Mouse (Mus musculus): Measurements from ENCODE around the gene Gtpbp6. TPM values are rescaled to one million over a fixed set of nuclear protein-coding genes. Genes with fewer than 3 reads are reported as not detected.

The Gtpbp6 gene
- polyA plus RNA-seq, 2 experiments = 30.2 to 152 TPM

- TF ChIP-seq POLR2A (IDR thresholded peaks at IDR 0.05; ENCODE audit: borderline replicate concordance, extremely low read depth, insufficient read depth, insufficient read length) = no peak
- 5% methylated on average over 25 of the region's 25 CpGs for WGBS
- Histone ChIP-seq H3K9ac (ENCODE audit: low read depth, low read length, severe bottlenecking) (no peak within 1 kb of the TSS), H3K9me3 (ENCODE audit: control insufficient read depth, low read length) (no peaks in the 10 kb centered on the region), H3K4me3 (replicated peaks; ENCODE audit: low read length) (peak within 1 kb of the TSS; percentile 38), H3K36me3 (ENCODE audit: control insufficient read depth, insufficient read depth, low read length) (peaks cover 22% of the 10 kb centered on the region), H3K4me2 (replicated peaks; ENCODE audit: low read depth, low read length, severe bottlenecking) (peak within 1 kb of the TSS; percentile 76), H3K4me1 (ENCODE audit: control insufficient read depth, insufficient read depth, low read length) (peaks cover 12% of the 10 kb centered on the region; the same call in 1 of the 2 replicates), H3K27ac (replicated peaks; ENCODE audit: low read depth, low read length) (no peak within 1 kb of the TSS), H3K27me3 (ENCODE audit: control insufficient read depth, insufficient read depth, low read length) (no peaks in the 10 kb centered on the region)
- DNase-seq (ENCODE audit: low spot score) (no peak), ATAC-seq (ENCODE audit: low FRiP score, low read depth) (0 out of 2 replicates have a peak, but pooled peaks have one; percentile 17)
Observed at GRCm38 (mm10) chr5:110099656-110100580, 8.1 kb downstream of the Gtpbp6 start, which contains the start of gene Plcxd1. Gene Plcxd1, plus strand, starts transcription at chr5:110099969.

GRCm38 (mm10) chr5:110098991-110099477 lies 9.0 kb downstream of the Gtpbp6 start:
- DNase-seq (ENCODE audit: low spot score) (no peak), ATAC-seq (ENCODE audit: low FRiP score, low read depth) (no peak)
- no peak overlapping the region for H3K9ac ChIP-seq (ENCODE audit: low read depth, low read length, severe bottlenecking)
- no peak overlapping the region for H3K4me2 ChIP-seq (replicated peaks; ENCODE audit: low read depth, low read length, severe bottlenecking)
- H3K36me3 ChIP-seq (ENCODE audit: control insufficient read depth, insufficient read depth, low read length) = peaks cover 13% of the 10 kb centered on the region
- H3K4me1 ChIP-seq (ENCODE audit: control insufficient read depth, insufficient read depth, low read length) = peaks cover 12% of the 10 kb centered on the region; the same call in 1 of the 2 replicates
- H3K4me3 ChIP-seq (replicated peaks; ENCODE audit: low read length) = no peak overlapping the region
- WGBS = 31% methylated on average over 1 of the region's 1 CpGs
- H3K27ac ChIP-seq (replicated peaks; ENCODE audit: low read depth, low read length) = no peak overlapping the region
- H3K9me3 ChIP-seq (ENCODE audit: control insufficient read depth, low read length) = no peaks in the 10 kb centered on the region
- H3K27me3 ChIP-seq (ENCODE audit: control insufficient read depth, insufficient read depth, low read length) = no peaks in the 10 kb centered on the region
- no peak for TF ChIP-seq POLR2A (IDR thresholded peaks at IDR 0.05; ENCODE audit: borderline replicate concordance, extremely low read depth, insufficient read depth, insufficient read length)

- H3K9me3 ChIP-seq (ENCODE audit: control insufficient read depth, low read length) = no peaks in the 10 kb centered on the region
- H3K4me1 ChIP-seq (ENCODE audit: control insufficient read depth, insufficient read depth, low read length) = no peaks in the 10 kb centered on the region; the same call in 1 of the 2 replicates
- no peaks in the 10 kb centered on the region for H3K27me3 ChIP-seq (ENCODE audit: control insufficient read depth, insufficient read depth, low read length)
- 7% methylated on average over 4 of the region's 4 CpGs for WGBS
- H3K9ac ChIP-seq (ENCODE audit: low read depth, low read length, severe bottlenecking) = 0 out of 2 replicates have a peak overlapping the region, but pooled peaks have one; percentile 59
- ATAC-seq (ENCODE audit: low FRiP score, low read depth) = no peak
- no peak for TF ChIP-seq POLR2A (IDR thresholded peaks at IDR 0.05; ENCODE audit: borderline replicate concordance, extremely low read depth, insufficient read depth, insufficient read length)
- DNase-seq (ENCODE audit: low spot score) = no peak
- peak overlapping the region; percentile 69 for H3K4me2 ChIP-seq (replicated peaks; ENCODE audit: low read depth, low read length, severe bottlenecking)
- H3K36me3 ChIP-seq (ENCODE audit: control insufficient read depth, insufficient read depth, low read length) = no peaks in the 10 kb centered on the region
- peak overlapping the region; percentile 43 for H3K4me3 ChIP-seq (replicated peaks; ENCODE audit: low read length)
- H3K27ac ChIP-seq (replicated peaks; ENCODE audit: low read depth, low read length) = no peak overlapping the region
Observed at GRCm38 (mm10) chr5:110094847-110095213, 13.2 kb downstream of the Gtpbp6 start.

GRCm38 (mm10) chr5:110094030-110094846 lies 13.8 kb downstream of the Gtpbp6 start, which contains the start of gene Gm35315:
Gene Gm35315, minus strand, starts transcription at chr5:110094420.
- WGBS = 1% methylated on average over 25 of the region's 25 CpGs
- TF ChIP-seq POLR2A (IDR thresholded peaks at IDR 0.05; ENCODE audit: borderline replicate concordance, extremely low read depth, insufficient read depth, insufficient read length) = peak; percentile 31; the same call in 1 of the 2 replicates

GRCm38 (mm10) chr5:110091546-110091945 lies 16.5 kb downstream of the Gtpbp6 start:
- WGBS = 45% methylated on average over 2 of the region's 2 CpGs
- DNase-seq (ENCODE audit: low spot score) (no peak), ATAC-seq (ENCODE audit: low FRiP score, low read depth) (no peak)
- H3K9ac ChIP-seq (ENCODE audit: low read depth, low read length, severe bottlenecking) = no peak overlapping the region
- H3K27me3 ChIP-seq (ENCODE audit: control insufficient read depth, insufficient read depth, low read length) = no peaks in the 10 kb centered on the region
- H3K4me3 ChIP-seq (replicated peaks; ENCODE audit: low read length) = no peak overlapping the region
- no peak overlapping the region for H3K4me2 ChIP-seq (replicated peaks; ENCODE audit: low read depth, low read length, severe bottlenecking)
- no peaks in the 10 kb centered on the region for H3K36me3 ChIP-seq (ENCODE audit: control insufficient read depth, insufficient read depth, low read length)
- no peaks in the 10 kb centered on the region for H3K9me3 ChIP-seq (ENCODE audit: control insufficient read depth, low read length)
- TF ChIP-seq POLR2A (IDR thresholded peaks at IDR 0.05; ENCODE audit: borderline replicate concordance, extremely low read depth, insufficient read depth, insufficient read length) = no peak
- H3K4me1 ChIP-seq (ENCODE audit: control insufficient read depth, insufficient read depth, low read length) = no peaks in the 10 kb centered on the region; the same call in 1 of the 2 replicates
- H3K27ac ChIP-seq (replicated peaks; ENCODE audit: low read depth, low read length) = no peak overlapping the region

More at GRCm38 (mm10) chr5:110094030-110094846, 13.8 kb downstream of the Gtpbp6 start, which contains the start of gene Gm35315:
- peak within 1 kb of the TSS; percentile 59 for H3K9ac ChIP-seq (ENCODE audit: low read depth, low read length, severe bottlenecking)
- DNase-seq (ENCODE audit: low spot score) (peak; percentile 92), ATAC-seq (ENCODE audit: low FRiP score, low read depth) (peak; percentile 95)
- no peaks in the 10 kb centered on the region for H3K9me3 ChIP-seq (ENCODE audit: control insufficient read depth, low read length)
- no peaks in the 10 kb centered on the region; the same call in 1 of the 2 replicates for H3K4me1 ChIP-seq (ENCODE audit: control insufficient read depth, insufficient read depth, low read length)
- H3K4me3 ChIP-seq (replicated peaks; ENCODE audit: low read length) = peak within 1 kb of the TSS; percentile 43
- H3K4me2 ChIP-seq (replicated peaks; ENCODE audit: low read depth, low read length, severe bottlenecking) = peak within 1 kb of the TSS; percentile 69
- no peaks in the 10 kb centered on the region for H3K36me3 ChIP-seq (ENCODE audit: control insufficient read depth, insufficient read depth, low read length)
- H3K27ac ChIP-seq (replicated peaks; ENCODE audit: low read depth, low read length) = no peak within 1 kb of the TSS
- no peaks in the 10 kb centered on the region for H3K27me3 ChIP-seq (ENCODE audit: control insufficient read depth, insufficient read depth, low read length)

Measured in limb, embryonic 14.5 days (tissue).